Mouse (Mus musculus) testis, adult 2 months (tissue): Measurements from ENCODE around the gene Ank3.

Experiments
- CTCF ChIP-seq: fragments of 200-500 bp; IDR thresholded peaks from 2 replicates; pipeline ENCODE4 v1.5.1; 2012; ENCODE audit warnings: low read depth, mild to moderate bottlenecking, inconsistent platforms, low read length, moderate library complexity; ENCODE audit not compliant: control insufficient read depth, insufficient read depth, insufficient replicate concordance
- POLR2A ChIP-seq: fragments of 200-500 bp; IDR thresholded peaks from 2 replicates; pipeline ENCODE4 v1.6.1; 2012; ENCODE audit warnings: low read depth, mild to moderate bottlenecking, inconsistent platforms, low read length, moderate library complexity; ENCODE audit not compliant: control insufficient read depth

GRCm38 (mm10) chr10:69575451-69575850 is 176.9 kb downstream of the Ank3 start:
- TF ChIP-seq CTCF, result no peak
- no peak for TF ChIP-seq POLR2A
